Mouse (Mus musculus) liver, adult 2 months (tissue): ENCODE data around the gene Atg10.

ENCODE experiments used
- CTCF ChIP-seq: fragments of 200-500 bp; IDR thresholded peaks from 2 replicates; pipeline ENCODE4 v1.5.1; 2011; ENCODE audit warnings: low read depth, low read length, control low read depth
- POLR2A ChIP-seq: fragments of 200-500 bp; IDR thresholded peaks from 2 replicates; pipeline ENCODE4 v1.6.1; 2011; ENCODE audit warnings: low read length, control low read depth; ENCODE audit not compliant: insufficient read depth; ENCODE audit errors: extremely low read depth

DNA sequence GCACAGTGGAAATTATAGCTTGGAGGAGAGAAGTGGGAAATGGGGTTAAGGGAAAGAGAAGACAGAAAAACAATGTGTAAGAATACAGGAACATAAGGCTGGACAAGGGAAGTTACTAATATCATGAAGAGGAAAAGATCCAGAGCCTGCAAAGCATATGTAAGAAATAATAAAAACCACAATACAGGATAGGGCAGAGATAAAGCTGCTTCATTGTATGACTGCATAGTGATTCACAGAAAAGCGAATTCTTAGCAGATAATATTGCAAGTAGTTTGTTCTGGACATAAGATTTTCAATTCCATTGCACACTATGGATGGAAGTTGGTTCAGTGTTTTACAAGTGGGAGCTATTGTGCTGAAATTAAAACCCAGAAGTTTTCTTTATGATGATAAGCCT is 242.0 kb downstream of the Atg10 start:
- no peak for TF ChIP-seq CTCF
- TF ChIP-seq POLR2A: no peak
